In genomic region chr2:154117381-154117780, GRCm38 (mm10) we compare ENCODE assay signal across 25 mouse cellular contexts. TPM values are rescaled to one million over a fixed set of nuclear protein-coding genes. Genes with fewer than 3 reads are reported as not detected.
"Had no signal": no experiment of that assay in that cellular context is flagged by ENCODE, and none has a peak within 500 bp of the region (broad histone marks: within the 10 kb centered on the region; RNA-seq: fewer than 3 reads in every experiment).

No protein-coding gene starts in this region.

- H3K4me1 ChIP-seq: intestine, embryonic 15.5 days; limb, embryonic 10.5 days; limb, embryonic 13.5 days; liver, embryonic 12.5 days; liver, embryonic 15.5 days; megakaryocyte, embryonic 14.5 days; midbrain, embryonic 10.5 days; midbrain, embryonic 13.5 days; neural tube, embryonic 13.5 days had no signal

- H3K27ac ChIP-seq: intestine, embryonic 15.5 days; limb, embryonic 10.5 days; limb, embryonic 13.5 days; liver, embryonic 12.5 days; liver, embryonic 15.5 days; midbrain, embryonic 10.5 days; midbrain, embryonic 13.5 days; neural tube, embryonic 13.5 days had no signal

- H3K27me3 ChIP-seq: intestine, embryonic 15.5 days; limb, embryonic 13.5 days; liver, embryonic 12.5 days; liver, embryonic 15.5 days; megakaryocyte, embryonic 14.5 days; midbrain, embryonic 13.5 days; neural tube, embryonic 13.5 days had no signal

- H3K4me3 ChIP-seq: intestine, embryonic 15.5 days; limb, embryonic 10.5 days; limb, embryonic 13.5 days; liver, embryonic 12.5 days; liver, embryonic 15.5 days; megakaryocyte, embryonic 14.5 days; midbrain, embryonic 10.5 days; midbrain, embryonic 13.5 days; myocyte; neural tube, embryonic 13.5 days had no signal

- DNase-seq: kidney, adult 11 months; kidney, adult 9 months; kidney, postnatal 14 days; kidney, postnatal 4 days; liver; lung, embryonic 14.5 days; retina, postnatal 1 day; thymus, adult 2 months; thymus, postnatal 14 days; thymus, postnatal 4 days had no signal

RNA-seq across cellular contexts. Expression of gene Bpifa3, which starts 12.8 kb away (rescaled TPM):
- polyA plus RNA-seq: intestine, embryonic 15.5 days; kidney, embryonic 16.5 days; limb, embryonic 10.5 days; limb, embryonic 13.5 days; liver, embryonic 12.5 days; liver, embryonic 15.5 days; lung, embryonic 14.5 days; midbrain, embryonic 10.5 days; midbrain, embryonic 13.5 days; midbrain, embryonic 16.5 days; myocyte; neural tube, embryonic 13.5 days; small intestine, adult 2 months; spleen, adult 2 months; stomach, embryonic 16.5 days had no signal

RNA-seq across cellular contexts. Expression of gene Bpifa1, which starts 25.3 kb away (rescaled TPM):
- polyA plus RNA-seq: intestine, embryonic 15.5 days; limb, embryonic 10.5 days; limb, embryonic 13.5 days; liver, embryonic 15.5 days; lung, embryonic 14.5 days; midbrain, embryonic 10.5 days; midbrain, embryonic 13.5 days; midbrain, embryonic 16.5 days; myocyte; neural tube, embryonic 13.5 days; small intestine, adult 2 months; spleen, adult 2 months; stomach, embryonic 16.5 days had no signal

RNA-seq across cellular contexts. Expression of gene Bpifa5, which starts 45.0 kb away (rescaled TPM):
- polyA plus RNA-seq: intestine, embryonic 15.5 days; kidney, embryonic 16.5 days; limb, embryonic 10.5 days; limb, embryonic 13.5 days; liver, embryonic 12.5 days; liver, embryonic 15.5 days; lung, embryonic 14.5 days; midbrain, embryonic 10.5 days; midbrain, embryonic 13.5 days; midbrain, embryonic 16.5 days; myocyte; neural tube, embryonic 13.5 days; small intestine, adult 2 months; spleen, adult 2 months; stomach, embryonic 16.5 days had no signal
